Mouse (Mus musculus): ENCODE data around the gene Cdc25b. TPM values are rescaled to one million over a fixed set of nuclear protein-coding genes. Genes with fewer than 3 reads are reported as not detected.
A peak's percentile ranks its signal among the peaks of the same experiment; 100 is the strongest.

Cdc25b gene
- polyA plus RNA-seq, 2 experiments from 2014 or later, result 49.8 to 63.9 TPM

GRCm38 (mm10) chr2:131160671-131161111 lies 26.1 kb upstream of the Cdc25b start:
- ATAC-seq, result peak; percentile 4

- no peak for ATAC-seq
Measured at GRCm38 (mm10) chr2:131163924-131164323, 22.8 kb upstream of the Cdc25b start.

GRCm38 (mm10) chr2:131166172-131166571 lies 20.6 kb upstream of the Cdc25b start:
- ATAC-seq, result no peak

GRCm38 (mm10) chr2:131167984-131168383 lies 18.8 kb upstream of the Cdc25b start:
- no peak for ATAC-seq

- no peak for ATAC-seq
Measured at GRCm38 (mm10) chr2:131168914-131169313, 17.8 kb upstream of the Cdc25b start.

GRCm38 (mm10) chr2:131170936-131171335 lies 15.8 kb upstream of the Cdc25b start:
- ATAC-seq, result no peak

GRCm38 (mm10) chr2:131171401-131172104 lies 15.2 kb upstream of the Cdc25b start:
- ATAC-seq, result no peak

- no peak for ATAC-seq
Measured at GRCm38 (mm10) chr2:131172322-131172721, 14.4 kb upstream of the Cdc25b start.

GRCm38 (mm10) chr2:131174700-131175099 lies 12.0 kb upstream of the Cdc25b start:
- ATAC-seq, result peak; percentile 93

GRCm38 (mm10) chr2:131175286-131175944 lies 11.3 kb upstream of the Cdc25b start:
- ATAC-seq, result no peak

- ATAC-seq, result no peak
Measured at GRCm38 (mm10) chr2:131175945-131176309, 10.8 kb upstream of the Cdc25b start.

- ATAC-seq, result no peak
Measured at GRCm38 (mm10) chr2:131176491-131176890, 10.3 kb upstream of the Cdc25b start.

GRCm38 (mm10) chr2:131177932-131178331 lies 8.8 kb upstream of the Cdc25b start:
- no peak for ATAC-seq

GRCm38 (mm10) chr2:131178828-131179245 lies 7.9 kb upstream of the Cdc25b start:
- ATAC-seq, result no peak

- peak; percentile 33 for ATAC-seq
Measured at GRCm38 (mm10) chr2:131179246-131179886, 7.4 kb upstream of the Cdc25b start.

- ATAC-seq, result peak; percentile 81
Measured at GRCm38 (mm10) chr2:131179990-131180587, 6.7 kb upstream of the Cdc25b start, which contains the start of gene Cenpb. Gene Cenpb, minus strand, starts transcription at chr2:131180067.

- ATAC-seq, result no peak
Measured at GRCm38 (mm10) chr2:131186343-131186742, 406 bp upstream of the Cdc25b start.

- ATAC-seq, result no peak
Measured at GRCm38 (mm10) chr2:131187602-131187922, 813 bp downstream of the Cdc25b start.

GRCm38 (mm10) chr2:131188311-131188710 lies 1.6 kb downstream of the Cdc25b start:
- peak; percentile 31 for ATAC-seq

GRCm38 (mm10) chr2:131189521-131190309 lies 3.0 kb downstream of the Cdc25b start:
- peak; percentile 54 for ATAC-seq

GRCm38 (mm10) chr2:131190344-131191004 lies 3.7 kb downstream of the Cdc25b start:
- ATAC-seq, result peak; percentile 6

- peak; percentile 30 for ATAC-seq
Measured at GRCm38 (mm10) chr2:131191005-131191390, 4.2 kb downstream of the Cdc25b start.

Data from CD4-positive, CD25-positive, alpha-beta regulatory T cell, adult 4 months (primary cell).